Mouse (Mus musculus): ENCODE measurements around the gene Prkaca. TPM values are rescaled to one million over a fixed set of nuclear protein-coding genes. Genes with fewer than 3 reads are reported as not detected.
"Not testable (repeated sequence)": the region's sequence is repeated elsewhere in the genome, so short reads cannot be mapped to it uniquely, and the experiment has no call there.

The Prkaca gene
- polyA plus RNA-seq, 1 experiment from 2014 or later: 189 TPM

DNA sequence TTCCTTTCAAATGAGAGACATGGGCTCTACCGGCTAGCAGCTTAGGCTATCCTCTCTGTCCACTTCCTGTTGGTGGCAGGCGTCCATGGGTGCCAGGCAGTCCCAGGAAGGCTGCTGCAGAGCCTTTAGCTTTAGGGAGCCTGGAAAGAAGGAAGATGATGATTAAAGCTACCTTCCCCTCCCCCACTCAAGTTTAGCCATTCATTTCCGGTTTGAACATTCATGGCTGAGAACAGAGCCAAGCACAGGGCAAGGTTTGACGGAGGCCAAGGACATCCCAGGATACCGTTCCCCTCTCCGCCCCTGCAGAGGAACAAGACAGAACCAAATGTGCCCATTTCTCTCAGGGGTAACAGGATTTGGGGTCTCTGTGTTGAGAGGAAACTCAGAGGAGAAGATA, 4.9 kb downstream of the Prkaca start:
- H3K36me3 ChIP-seq: peaks cover 32% of the 10 kb centered on the region
- H3K9ac ChIP-seq (replicated peaks): peak overlapping the region; percentile 36
- no peak overlapping the region for H3K27ac ChIP-seq
- no peaks in the 10 kb centered on the region for H3K27me3 ChIP-seq
- H3K4me3 ChIP-seq (replicated peaks): no peak overlapping the region
- H3K4me1 ChIP-seq (replicated peaks): peaks cover 43% of the 10 kb centered on the region
- no peak for ATAC-seq
- 68% methylated on average over 6 of the region's 6 CpGs for WGBS
- no peaks in the 10 kb centered on the region for H3K9me3 ChIP-seq
- H3K4me2 ChIP-seq (replicated peaks): 0 out of 2 replicates have a peak overlapping the region, but pooled peaks have one; percentile 13

DNA sequence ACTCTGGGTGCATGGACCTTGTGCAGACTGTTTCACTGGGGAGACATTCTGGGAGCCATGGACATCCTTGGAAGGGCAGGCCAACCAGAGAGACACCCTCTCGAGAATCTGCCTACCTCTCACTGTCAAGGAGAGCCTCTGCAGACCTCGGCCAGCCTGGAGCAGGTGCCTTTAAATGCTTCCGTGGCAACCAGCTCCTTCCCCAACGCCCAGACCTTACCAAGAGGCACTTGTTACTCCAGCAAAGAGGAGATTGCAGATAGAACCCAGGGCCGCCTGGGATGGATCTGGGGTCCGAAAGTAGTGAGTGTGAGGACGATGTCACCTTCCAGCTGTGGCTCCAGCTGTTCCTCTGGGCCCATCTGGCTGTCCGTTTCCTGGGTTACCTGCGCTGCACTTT, 5.4 kb downstream of the Prkaca start:
- Histone ChIP-seq H3K9me3 (no peaks in the 10 kb centered on the region), H3K4me2 (replicated peaks) (0 out of 2 replicates have a peak overlapping the region, but pooled peaks have one; percentile 13), H3K4me3 (replicated peaks) (no peak overlapping the region; the same call in 1 of the 2 replicates), H3K4me1 (replicated peaks) (peaks cover 43% of the 10 kb centered on the region), H3K27me3 (no peaks in the 10 kb centered on the region), H3K36me3 (peaks cover 38% of the 10 kb centered on the region), H3K27ac (no peak overlapping the region), H3K9ac (replicated peaks) (peak overlapping the region; percentile 36; the same call in 1 of the 2 replicates)
- WGBS: 66% methylated on average over 9 of the region's 9 CpGs
- ATAC-seq: no peak

DNA sequence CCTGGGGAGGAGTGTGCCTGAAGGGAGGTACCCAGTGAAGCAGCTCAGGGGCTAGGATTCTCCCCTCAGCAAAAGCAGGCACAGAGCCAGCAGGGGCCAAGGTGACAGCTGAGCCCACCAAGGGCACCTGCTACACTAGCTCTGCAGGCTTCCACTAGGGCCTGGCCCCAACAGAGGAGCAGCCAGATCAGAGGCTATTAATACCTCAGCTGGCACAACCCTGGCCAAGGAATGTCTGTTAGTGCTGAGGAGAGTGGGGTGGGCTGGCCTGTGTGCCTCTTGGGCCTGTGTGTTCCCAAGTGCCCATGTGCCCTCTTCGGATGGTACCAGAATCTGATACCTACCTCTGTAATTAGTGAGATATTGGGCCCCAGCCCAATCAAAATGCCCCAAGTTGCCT, 7.5 kb downstream of the Prkaca start:
- ATAC-seq: no peak
- Histone ChIP-seq H3K9ac (replicated peaks) (no peak overlapping the region), H3K4me2 (replicated peaks) (no peak overlapping the region), H3K27ac (no peak overlapping the region), H3K9me3 (no peaks in the 10 kb centered on the region), H3K27me3 (no peaks in the 10 kb centered on the region), H3K4me1 (replicated peaks) (peaks cover 27% of the 10 kb centered on the region), H3K4me3 (replicated peaks) (no peak overlapping the region), H3K36me3 (peaks cover 55% of the 10 kb centered on the region)
- WGBS: 81% methylated on average over 1 of the region's 1 CpGs

DNA sequence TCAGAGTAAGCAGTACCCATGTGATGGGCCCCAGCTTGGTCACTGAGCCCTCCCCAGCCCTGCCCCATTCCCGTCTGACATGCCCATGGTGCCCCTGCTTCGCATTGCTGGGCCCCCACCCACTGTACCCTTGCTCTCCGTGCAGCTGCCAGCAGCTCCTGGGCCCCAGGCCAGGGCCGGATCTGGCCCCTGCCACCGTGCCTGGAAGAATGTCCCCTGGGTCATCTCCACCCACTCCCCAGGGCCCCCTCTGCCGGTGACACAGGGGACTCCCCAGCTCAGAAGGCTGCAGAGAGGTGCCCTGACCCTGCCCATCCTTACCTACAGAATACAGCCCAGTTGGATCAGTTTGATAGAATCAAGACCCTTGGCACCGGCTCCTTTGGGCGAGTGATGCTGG, 8.1 kb downstream of the Prkaca start:
- 84% methylated on average over 8 of the region's 8 CpGs for WGBS
- no peaks in the 10 kb centered on the region for H3K27me3 ChIP-seq
- no peak overlapping the region for H3K9ac ChIP-seq (replicated peaks)
- H3K36me3 ChIP-seq: peaks cover 60% of the 10 kb centered on the region
- no peak overlapping the region for H3K4me3 ChIP-seq (replicated peaks)
- no peak overlapping the region for H3K4me2 ChIP-seq (replicated peaks)
- H3K9me3 ChIP-seq: no peaks in the 10 kb centered on the region
- ATAC-seq: no peak
- no peak overlapping the region for H3K27ac ChIP-seq
- H3K4me1 ChIP-seq (replicated peaks): peaks cover 27% of the 10 kb centered on the region

DNA sequence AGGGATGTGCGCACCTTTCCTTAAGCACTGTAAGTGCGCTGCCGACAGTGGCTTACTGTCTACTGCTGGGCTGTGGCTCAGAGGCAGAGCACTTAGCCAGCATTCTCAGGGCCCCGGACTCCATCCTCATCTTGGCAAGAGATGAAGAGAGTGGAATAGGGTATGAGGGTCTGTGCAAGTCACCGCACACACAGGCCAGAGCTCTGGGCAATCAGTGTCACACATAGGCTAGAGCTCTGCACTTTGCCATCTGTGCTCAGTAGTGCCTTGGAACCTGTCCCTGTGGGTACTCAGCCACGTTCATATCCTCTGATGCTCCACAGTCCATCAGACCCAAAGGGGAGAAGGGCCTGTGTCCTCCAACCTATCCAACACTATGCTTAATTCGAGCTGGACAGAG, 8.7 kb downstream of the Prkaca start:
- 98% methylated on average over 7 of the region's 7 CpGs for WGBS
- Histone ChIP-seq H3K4me1 (replicated peaks) (peaks cover 23% of the 10 kb centered on the region), H3K36me3 (peaks cover 67% of the 10 kb centered on the region)

DNA sequence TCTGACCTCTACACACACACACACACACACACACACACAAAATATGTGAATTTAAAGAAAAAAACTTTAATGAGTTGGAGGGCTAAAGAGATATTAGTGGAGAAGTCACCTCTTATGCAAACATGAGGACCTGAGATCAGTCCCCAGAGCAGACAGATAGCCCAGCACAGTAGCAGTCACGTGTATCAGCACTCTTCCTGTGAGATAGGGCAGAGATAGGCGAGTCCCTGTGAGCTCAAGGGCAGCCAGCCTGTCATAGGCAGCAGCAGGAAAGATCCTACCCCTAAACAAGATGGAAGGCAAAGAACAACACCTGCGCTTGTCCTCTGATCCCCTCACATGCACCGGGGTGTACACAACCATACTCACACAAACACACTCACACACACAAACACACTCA, 9.7 kb downstream of the Prkaca start:
- peaks cover 76% of the 10 kb centered on the region for H3K36me3 ChIP-seq
- no peaks in the 10 kb centered on the region for H3K27me3 ChIP-seq
- ATAC-seq: no peak
- no peak overlapping the region for H3K27ac ChIP-seq
- no peak overlapping the region for H3K4me3 ChIP-seq (replicated peaks)
- H3K4me2 ChIP-seq (replicated peaks): no peak overlapping the region
- H3K9ac ChIP-seq (replicated peaks): no peak overlapping the region
- no peaks in the 10 kb centered on the region for H3K9me3 ChIP-seq
- WGBS: 91% methylated on average over 4 of the region's 4 CpGs
- peaks cover 15% of the 10 kb centered on the region for H3K4me1 ChIP-seq (replicated peaks)

More for the DNA sequence above, 8.7 kb downstream of the Prkaca start:
- no peak for ATAC-seq
- no peaks in the 10 kb centered on the region for H3K9me3 ChIP-seq
- no peak overlapping the region; the same call in 1 of the 2 replicates for H3K9ac ChIP-seq (replicated peaks)
- H3K4me3 ChIP-seq (replicated peaks): no peak overlapping the region
- no peaks in the 10 kb centered on the region for H3K27me3 ChIP-seq
- no peak overlapping the region for H3K27ac ChIP-seq
- no peak overlapping the region for H3K4me2 ChIP-seq (replicated peaks)

DNA sequence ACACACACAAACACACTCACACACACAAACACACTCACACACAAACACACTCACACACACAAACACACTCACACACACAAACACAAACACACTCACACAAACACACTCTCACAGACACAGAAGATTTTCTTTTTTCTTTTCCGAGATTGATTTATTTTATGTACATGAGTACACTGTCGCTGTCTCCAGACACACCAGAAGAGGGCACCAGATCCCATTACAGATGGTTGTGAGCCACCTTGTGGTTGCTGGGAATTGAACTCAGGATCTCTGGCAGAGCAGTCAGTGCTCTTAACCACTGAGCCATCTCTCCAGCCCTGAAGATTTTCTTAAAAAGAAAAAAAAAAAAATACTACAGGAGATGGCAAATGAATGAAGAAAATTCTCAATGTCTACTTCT, 10.4 kb downstream of the Prkaca start:
- not testable (repeated sequence) for H3K27ac ChIP-seq; H3K9me3 ChIP-seq; H3K4me2 ChIP-seq (replicated peaks); H3K4me3 ChIP-seq (replicated peaks); H3K4me1 ChIP-seq (replicated peaks); H3K9ac ChIP-seq (replicated peaks); H3K27me3 ChIP-seq; ATAC-seq
- 97% methylated on average over 2 of the region's 2 CpGs for WGBS
- H3K36me3 ChIP-seq: peaks cover 84% of the 10 kb centered on the region

DNA sequence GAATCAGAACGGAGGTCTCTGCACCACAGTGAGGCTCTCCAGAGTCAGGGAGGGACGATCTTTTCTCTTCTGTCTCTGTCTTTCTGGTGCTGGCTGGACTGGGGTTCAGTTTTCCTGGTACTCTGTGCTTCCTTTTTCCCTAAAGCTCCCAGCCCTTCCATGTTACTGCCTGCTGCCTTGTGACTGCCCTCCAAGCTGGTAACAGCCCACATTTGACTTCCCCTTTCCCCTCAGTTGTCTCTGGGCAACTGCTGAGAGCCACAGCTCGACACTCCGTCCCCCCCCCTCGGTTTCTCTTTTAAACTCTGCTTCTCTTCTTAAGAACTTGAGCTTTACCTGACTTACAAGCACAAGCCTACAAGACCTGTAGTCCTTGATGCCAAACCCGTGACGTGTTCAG, 16.4 kb downstream of the Prkaca start:
- Histone ChIP-seq H3K9me3 (no peaks in the 10 kb centered on the region), H3K27ac (no peak overlapping the region), H3K4me2 (replicated peaks) (no peak overlapping the region), H3K27me3 (no peaks in the 10 kb centered on the region), H3K4me3 (replicated peaks) (no peak overlapping the region), H3K36me3 (peaks cover 91% of the 10 kb centered on the region), H3K4me1 (replicated peaks) (no peaks in the 10 kb centered on the region), H3K9ac (replicated peaks) (no peak overlapping the region)
- 93% methylated on average over 7 of the region's 7 CpGs for WGBS
- ATAC-seq: no peak

DNA sequence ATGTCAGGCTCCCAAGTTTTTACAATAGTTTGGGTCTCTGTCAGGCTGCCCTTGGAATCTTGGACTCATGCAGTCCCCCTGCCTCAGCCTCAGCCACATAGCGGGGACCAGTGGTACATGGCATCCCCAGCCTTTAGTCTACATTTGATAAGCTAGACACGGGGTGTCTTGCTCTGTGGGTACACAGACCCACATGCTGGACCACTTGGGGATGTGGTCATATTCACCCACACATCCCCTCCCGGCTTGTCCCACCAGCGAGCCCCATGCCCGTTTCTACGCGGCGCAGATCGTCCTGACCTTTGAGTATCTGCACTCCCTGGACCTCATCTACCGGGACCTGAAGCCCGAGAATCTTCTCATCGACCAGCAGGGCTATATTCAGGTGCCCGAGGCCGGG, 17.4 kb downstream of the Prkaca start:
- ATAC-seq: no peak
- H3K27ac ChIP-seq: no peak overlapping the region
- H3K4me3 ChIP-seq (replicated peaks): no peak overlapping the region
- no peaks in the 10 kb centered on the region for H3K9me3 ChIP-seq
- no peaks in the 10 kb centered on the region for H3K27me3 ChIP-seq
- no peak overlapping the region for H3K9ac ChIP-seq (replicated peaks)
- peaks cover 89% of the 10 kb centered on the region for H3K36me3 ChIP-seq
- no peaks in the 10 kb centered on the region for H3K4me1 ChIP-seq (replicated peaks)
- H3K4me2 ChIP-seq (replicated peaks): no peak overlapping the region
- 97% methylated on average over 14 of the region's 14 CpGs for WGBS

DNA sequence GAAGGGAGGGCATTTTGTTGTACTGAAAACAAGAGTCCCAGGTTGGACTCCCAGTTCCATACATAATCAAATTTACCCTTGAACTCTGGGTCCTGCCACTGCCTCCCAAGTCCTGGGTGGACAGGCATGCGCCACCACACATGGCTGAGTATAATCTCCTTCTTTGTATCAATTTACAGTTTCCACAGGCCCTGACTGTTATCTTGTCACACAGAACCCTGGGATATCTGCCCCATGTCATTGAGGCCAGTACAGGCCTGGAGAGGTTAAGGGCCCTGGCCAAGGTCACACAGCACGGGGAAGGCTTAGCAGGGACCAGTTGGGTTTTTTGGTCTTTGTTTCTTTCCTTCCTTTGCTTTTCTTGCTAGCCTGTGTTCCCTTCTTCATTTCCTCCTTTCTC, 19.7 kb downstream of the Prkaca start:
- Histone ChIP-seq H3K27ac (no peak overlapping the region), H3K4me2 (replicated peaks) (no peak overlapping the region), H3K9me3 (no peaks in the 10 kb centered on the region), H3K4me3 (replicated peaks) (no peak overlapping the region), H3K4me1 (replicated peaks) (peaks cover 9% of the 10 kb centered on the region), H3K36me3 (peaks cover 67% of the 10 kb centered on the region), H3K9ac (replicated peaks) (no peak overlapping the region), H3K27me3 (no peaks in the 10 kb centered on the region)
- WGBS: 88% methylated on average over 2 of the region's 2 CpGs
- ATAC-seq: no peak

DNA sequence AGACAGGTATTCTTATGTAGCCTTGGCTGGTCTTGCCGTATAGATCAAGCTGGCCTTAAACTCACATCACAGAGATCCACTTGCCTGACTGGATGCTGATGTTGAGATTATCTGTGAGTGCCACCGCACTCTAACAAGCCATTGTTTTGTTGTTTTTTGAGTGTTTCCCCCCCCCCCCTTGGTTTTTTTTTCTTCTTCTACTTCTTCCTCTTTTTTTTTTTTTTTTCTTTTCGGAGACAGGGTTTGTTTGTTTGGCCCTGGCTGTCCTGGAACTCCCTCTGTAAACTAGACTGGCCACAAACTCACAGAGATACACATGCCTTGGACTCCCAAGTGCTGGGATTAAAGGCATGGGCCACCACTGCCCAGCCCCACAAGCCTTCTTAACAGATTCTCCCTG, 21.2 kb downstream of the Prkaca start:
- H3K4me2 ChIP-seq (replicated peaks): no peak overlapping the region
- ATAC-seq: no peak
- H3K4me1 ChIP-seq (replicated peaks): peaks cover 14% of the 10 kb centered on the region
- WGBS: 88% methylated on average over 3 of the region's 3 CpGs
- H3K9ac ChIP-seq (replicated peaks): no peak overlapping the region
- H3K9me3 ChIP-seq: no peaks in the 10 kb centered on the region
- H3K27ac ChIP-seq: no peak overlapping the region
- H3K36me3 ChIP-seq: peaks cover 52% of the 10 kb centered on the region
- H3K27me3 ChIP-seq: 0 out of 2 replicates have a peak, but pooled peaks cover under 1% of the 10 kb centered on the region
- no peak overlapping the region for H3K4me3 ChIP-seq (replicated peaks)

DNA sequence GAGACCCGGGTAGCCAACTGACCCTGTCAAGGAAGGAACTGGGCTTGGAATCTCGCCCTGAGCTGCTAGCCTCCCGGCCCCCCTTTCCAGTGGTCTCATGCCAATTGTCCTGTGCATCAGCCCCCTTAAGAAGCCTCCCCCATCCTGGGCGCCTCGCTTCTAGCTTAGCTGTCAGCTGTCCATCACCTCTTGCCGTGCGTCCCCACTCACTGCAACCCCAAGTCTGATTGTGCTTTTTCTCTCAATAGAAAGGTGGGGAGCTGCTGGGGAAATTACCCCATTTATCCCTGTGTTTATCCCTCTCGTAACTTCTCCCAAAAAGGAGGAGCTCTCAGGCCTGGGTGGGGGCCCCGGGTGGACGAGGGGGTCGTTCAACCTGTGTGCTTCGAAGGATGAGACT, 23.2 kb downstream of the Prkaca start:
- H3K27ac ChIP-seq: peak overlapping the region; percentile 98; the same call in 1 of the 2 replicates
- peaks cover 46% of the 10 kb centered on the region for H3K36me3 ChIP-seq
- ATAC-seq: peak; percentile 34; the same call in 1 of the 2 replicates
- H3K4me3 ChIP-seq (replicated peaks): peak overlapping the region; percentile 76
- WGBS: 9% methylated on average over 12 of the region's 12 CpGs
- peak overlapping the region; percentile 78 for H3K4me2 ChIP-seq (replicated peaks)
- no peaks in the 10 kb centered on the region for H3K9me3 ChIP-seq
- H3K9ac ChIP-seq (replicated peaks): no peak overlapping the region
- peaks cover 27% of the 10 kb centered on the region for H3K4me1 ChIP-seq (replicated peaks)
- peaks cover 20% of the 10 kb centered on the region for H3K27me3 ChIP-seq
